Mouse (Mus musculus) layer of hippocampus, postnatal 14 days (tissue): ENCODE results near the gene Syngr1. TPM values are rescaled to one million over a fixed set of nuclear protein-coding genes. Genes with fewer than 3 reads are reported as not detected.

ENCODE experiments used
- DNase-seq, 2 experiments: peaks; one replicate each; pipeline ENCODE4 v3.0.0; 2021 to 2022; ENCODE audit warnings: low spot score in 2 of 2, mixed read lengths in 1 of 2
- total RNA-seq, 2 experiments: library from RNA; stranded (reverse); gene quantifications; 2 replicates each; pipeline ENCODE4 v1.2.3; 2021

The Syngr1 gene
- total RNA-seq, 2 experiments from 2014 or later, result 462 to 472 TPM

- peak; percentile 91 to 97 for DNase-seq
Measured at GRCm38 (mm10) chr15:80088637-80089036, 2.5 kb upstream of the Syngr1 start.

- DNase-seq, result no peak
Measured at GRCm38 (mm10) chr15:80090155-80090554, 979 bp upstream of the Syngr1 start.

DNA sequence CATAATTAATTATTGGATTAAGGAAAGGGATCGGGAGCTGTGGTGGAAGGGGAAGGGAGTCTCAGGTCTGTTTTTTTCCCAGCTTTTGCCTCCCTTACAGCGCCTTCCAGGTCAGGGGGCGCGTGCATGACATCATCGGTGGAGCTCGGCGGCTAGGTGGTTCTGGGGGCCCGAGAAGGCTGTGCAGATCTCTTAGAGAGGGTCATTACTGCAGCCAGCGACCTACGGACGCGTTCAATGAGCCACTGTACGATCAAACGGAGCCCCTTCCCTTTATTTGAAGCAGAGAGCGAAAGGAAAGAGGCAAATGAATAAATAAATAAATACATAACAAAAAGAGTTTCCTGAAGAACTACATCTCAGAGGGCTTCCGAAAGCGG, 403 bp upstream of the Syngr1 start:
- DNase-seq, result no peak

DNA sequence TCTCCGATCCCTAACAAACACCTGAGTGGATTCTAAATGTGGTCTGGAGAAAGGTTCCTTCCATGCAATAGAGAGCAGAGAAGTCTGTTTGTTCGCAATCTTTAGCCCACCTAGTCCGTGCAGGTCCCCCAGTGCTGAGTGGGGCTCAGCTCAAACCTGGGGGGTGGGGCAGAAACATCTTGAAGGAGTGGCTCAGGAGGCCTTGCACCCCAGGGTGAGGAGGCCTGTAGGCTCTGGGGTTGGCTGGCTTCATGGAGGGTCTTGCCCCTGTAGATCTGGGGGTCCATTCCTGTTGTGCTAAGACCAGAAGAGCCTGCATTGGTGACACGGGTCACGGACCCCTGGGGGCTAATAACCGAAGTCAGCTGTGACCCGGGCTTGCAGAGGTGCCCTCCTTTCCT, 907 bp downstream of the Syngr1 start:
- no peak for DNase-seq

- DNase-seq, result no peak
Measured at GRCm38 (mm10) chr15:80092599-80092998, 1.5 kb downstream of the Syngr1 start.

- peak in 1 of 2 experiments; percentile 46 for DNase-seq
Measured at GRCm38 (mm10) chr15:80094201-80094600, 3.1 kb downstream of the Syngr1 start.

DNA sequence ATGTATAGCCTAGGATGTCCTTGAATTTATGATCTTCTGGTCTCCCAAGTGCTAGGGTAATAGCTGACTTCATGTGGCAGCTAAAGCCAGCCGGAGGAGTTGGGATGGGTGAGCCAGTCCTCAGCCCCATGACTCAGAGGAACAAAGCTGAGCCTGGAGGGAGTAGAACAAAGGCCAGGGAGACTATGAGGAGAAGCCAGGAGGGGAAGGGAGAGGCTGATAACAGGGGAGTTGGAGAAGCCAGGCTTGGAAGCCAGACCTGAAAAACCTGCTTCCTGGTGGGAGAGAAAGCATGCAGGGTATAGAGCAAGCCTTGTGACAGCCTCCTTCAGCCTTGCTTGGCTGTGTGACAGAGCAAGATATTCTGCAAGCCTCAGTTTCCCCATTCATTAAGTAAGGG, 4.5 kb downstream of the Syngr1 start:
- DNase-seq, result no peak

- no peak for DNase-seq
Measured at GRCm38 (mm10) chr15:80096406-80096805, 5.3 kb downstream of the Syngr1 start.

DNA sequence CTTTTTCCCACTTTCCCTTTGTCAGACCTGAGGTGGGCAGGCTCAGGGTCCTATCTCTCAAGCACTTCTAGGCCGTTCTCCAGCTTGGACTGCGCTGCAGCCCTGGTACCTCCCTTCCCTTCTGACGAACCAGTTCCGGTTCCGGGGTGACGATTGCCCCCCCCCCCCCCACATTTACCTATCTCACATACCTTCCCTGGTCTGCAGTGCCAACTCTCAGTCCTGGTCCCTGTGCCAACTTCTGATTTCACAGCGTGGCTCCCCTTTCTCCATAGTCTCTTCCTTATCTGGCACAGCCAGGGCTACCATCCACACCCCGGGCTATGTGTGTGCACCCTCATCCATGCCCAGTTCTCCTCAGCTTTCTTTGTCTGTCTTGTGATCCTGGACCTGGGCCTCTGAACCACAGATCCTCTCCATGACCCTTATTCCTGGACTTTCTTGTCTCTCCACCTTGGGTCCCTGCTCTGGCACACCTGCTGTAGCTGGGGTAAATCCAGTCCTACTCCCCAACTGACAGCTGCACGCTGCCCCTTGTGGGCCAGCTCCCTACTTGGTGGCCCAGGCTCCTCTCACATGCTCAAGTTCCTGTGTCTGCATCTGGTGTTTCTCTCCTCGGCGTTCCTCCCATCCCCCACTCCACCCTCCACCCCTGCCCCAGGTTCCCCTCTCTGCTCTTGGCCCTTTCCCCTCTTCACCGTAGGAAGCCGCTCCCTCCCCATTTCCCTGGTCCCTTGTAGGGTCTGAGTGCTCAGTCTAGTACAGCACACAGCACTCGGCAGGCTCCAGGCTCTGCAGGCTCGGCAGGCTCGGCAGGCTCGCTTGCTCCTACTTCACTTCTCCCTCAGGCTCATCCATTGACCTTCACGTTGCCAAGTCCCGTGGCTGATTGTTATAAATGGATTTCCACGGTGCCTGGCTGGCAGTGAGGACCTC, 6.1 kb downstream of the Syngr1 start:
- no peak for DNase-seq

GRCm38 (mm10) chr15:80097999-80098461, 6.9 kb downstream of the Syngr1 start:
- no peak for DNase-seq

DNA sequence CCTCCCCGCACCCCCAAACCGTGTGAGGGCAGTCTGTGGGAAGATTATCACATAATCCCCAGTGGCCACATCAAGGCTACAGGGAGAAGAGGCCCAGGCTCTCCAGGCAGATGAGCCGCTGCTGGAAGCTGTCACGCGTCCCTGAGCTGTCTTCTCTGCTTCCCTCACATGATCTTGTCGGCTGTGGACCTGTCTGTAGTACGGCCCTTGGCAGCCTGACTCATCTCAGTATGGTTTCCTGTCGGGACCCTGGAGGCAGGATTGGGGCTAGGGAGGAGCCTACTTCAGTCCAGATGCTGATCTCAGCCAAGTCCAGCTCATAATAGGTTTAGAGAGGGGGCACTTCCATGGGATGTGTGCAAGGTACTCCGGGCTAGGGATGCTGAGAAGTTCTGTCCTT, 7.7 kb downstream of the Syngr1 start:
- DNase-seq, result no peak

GRCm38 (mm10) chr15:80099477-80099876, 8.3 kb downstream of the Syngr1 start:
- no peak for DNase-seq

DNA sequence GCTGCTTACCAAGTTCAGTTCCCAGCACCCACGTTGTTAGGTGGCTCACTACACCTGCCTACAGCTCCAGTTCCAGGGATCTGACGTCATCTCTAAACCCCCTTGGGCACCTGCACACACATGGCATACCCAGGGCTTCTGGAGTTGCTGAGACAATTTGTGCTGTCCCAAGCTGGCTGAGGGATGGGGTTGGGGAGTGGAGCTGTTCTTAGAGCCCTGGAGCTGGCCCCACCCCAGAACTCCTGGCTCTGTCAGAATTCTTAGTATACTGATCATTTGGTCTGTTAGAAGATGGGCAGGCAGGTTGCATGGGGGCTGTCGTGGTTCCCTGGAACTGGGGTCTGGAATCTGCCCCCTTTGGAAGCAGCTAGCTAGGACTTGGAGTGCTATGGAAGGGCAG, 9.1 kb downstream of the Syngr1 start:
- DNase-seq, result no peak

DNA sequence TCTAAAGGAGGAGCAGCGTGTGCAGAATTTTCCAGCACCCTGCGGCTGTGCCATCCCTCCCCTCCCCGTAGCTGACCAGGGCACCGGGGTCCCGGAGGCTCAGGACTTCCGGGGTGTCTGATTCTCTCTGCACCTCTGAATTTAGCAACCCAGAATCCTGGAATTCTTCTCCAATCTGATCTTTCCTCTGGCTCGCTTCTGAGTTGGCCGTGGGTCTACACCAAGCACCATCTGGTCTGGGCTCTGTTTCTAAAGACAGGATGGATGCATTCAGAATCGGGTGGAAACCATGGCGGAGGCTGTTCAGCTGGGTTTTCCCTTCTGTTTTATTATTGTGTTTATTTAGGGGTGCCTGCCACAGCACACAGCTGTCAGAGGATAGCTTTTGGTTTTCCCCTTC, 9.7 kb downstream of the Syngr1 start:
- DNase-seq, result peak; percentile 59 to 86

- DNase-seq, result no peak
Measured at GRCm38 (mm10) chr15:80101503-80101902, 10.4 kb downstream of the Syngr1 start.

DNA sequence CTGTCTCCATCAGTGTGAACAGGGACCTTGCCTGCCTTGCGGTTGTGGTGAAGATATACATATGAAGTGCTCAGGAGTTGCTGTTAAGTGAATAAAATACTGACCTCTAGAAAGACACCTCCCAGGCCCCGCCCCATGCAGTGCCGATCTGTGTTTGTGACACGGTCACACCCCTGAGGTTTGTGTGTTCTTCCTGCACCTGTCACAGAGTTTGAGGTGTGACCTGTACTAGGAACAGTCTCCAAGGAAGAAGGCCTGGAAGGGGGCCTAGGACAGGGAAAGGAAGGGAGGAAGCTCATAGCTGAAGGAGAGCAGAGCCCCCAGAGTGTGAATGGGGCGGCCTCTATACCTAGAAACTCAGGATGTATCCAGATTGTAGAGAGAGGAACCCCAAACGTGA, 11.4 kb downstream of the Syngr1 start:
- no peak for DNase-seq

GRCm38 (mm10) chr15:80105490-80106410, 14.6 kb downstream of the Syngr1 start:
- no peak for DNase-seq

- DNase-seq, result no peak
Measured at GRCm38 (mm10) chr15:80107143-80107542, 16.0 kb downstream of the Syngr1 start.

- DNase-seq, result no peak
Measured at GRCm38 (mm10) chr15:80107575-80107974, 16.4 kb downstream of the Syngr1 start.

DNA sequence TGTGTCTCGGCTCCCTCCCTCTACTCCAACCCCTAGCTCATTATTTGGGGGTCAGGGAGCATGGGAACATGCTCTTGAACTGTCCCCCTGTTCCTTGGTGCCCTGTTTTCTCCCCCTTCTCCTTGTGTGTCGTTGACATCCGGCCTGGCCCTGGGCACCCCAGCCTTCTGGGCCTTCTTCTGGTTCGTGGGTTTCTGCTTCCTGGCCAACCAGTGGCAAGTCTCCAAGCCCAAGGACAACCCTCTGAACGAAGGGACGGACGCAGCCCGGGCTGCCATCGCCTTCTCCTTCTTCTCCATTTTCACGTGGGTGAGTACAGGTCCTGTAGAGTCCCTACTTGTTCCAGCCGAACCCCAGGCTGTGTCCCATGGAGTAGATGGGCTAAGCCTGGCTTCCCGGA, 20.3 kb downstream of the Syngr1 start:
- DNase-seq, result no peak

DNA sequence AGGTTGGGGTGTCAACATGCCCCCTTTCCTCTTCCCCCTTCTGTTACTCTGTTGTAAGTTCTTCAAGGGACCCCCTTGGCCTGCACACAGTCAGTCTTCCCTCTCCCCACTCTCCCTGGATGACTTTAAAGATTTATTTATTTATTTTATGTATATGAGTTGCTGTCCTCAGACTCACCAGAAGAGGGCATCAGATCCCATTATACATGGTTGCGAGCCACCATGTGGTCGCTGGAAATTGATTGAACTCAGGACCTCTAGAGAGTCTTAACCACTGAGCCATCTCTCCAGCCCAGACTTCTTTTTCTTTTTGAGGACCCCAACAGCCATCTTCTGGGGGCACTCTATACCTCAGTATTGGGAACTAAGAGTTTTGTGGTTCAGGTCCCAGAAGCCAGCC, 21.4 kb downstream of the Syngr1 start:
- no peak for DNase-seq

DNA sequence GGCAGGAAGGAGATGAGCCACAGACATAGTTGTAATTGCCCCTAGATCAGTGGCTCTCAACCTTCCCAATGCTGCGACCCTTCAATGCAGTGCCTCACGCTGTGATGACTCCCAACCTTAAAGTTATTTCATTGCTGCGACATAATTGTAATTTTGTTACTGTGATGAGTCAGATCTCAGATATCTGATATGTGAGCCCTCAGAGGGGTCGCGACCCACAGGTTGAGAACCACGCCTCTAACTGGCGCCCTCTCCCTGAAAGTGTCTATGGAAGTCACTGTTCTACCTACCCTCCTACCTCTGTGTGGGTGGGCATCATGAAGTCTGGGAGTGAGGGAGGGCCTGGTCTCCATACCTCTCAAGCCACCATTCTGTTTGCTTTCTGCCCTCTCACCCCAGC, 23.3 kb downstream of the Syngr1 start:
- DNase-seq, result no peak
